Mouse (Mus musculus) small intestine, adult 2 months (tissue): ENCODE results near the gene Gm17617.

Experiments used
- CTCF ChIP-seq: fragments of 200-500 bp; IDR thresholded peaks from 2 replicates; pipeline ENCODE4 v1.5.1; 2012; ENCODE audit warnings: low read depth, mild to moderate bottlenecking, control low read depth, inconsistent platforms, low read length, moderate library complexity, mixed read lengths; ENCODE audit not compliant: insufficient replicate concordance, insufficient read length; ENCODE audit errors: extremely low read depth
- POLR2A ChIP-seq: fragments of 200-500 bp; IDR thresholded peaks from 2 replicates; pipeline ENCODE4 v1.6.1; 2012; ENCODE audit warnings: low read depth, mild to moderate bottlenecking, control low read depth, inconsistent platforms, low read length, moderate library complexity

DNA sequence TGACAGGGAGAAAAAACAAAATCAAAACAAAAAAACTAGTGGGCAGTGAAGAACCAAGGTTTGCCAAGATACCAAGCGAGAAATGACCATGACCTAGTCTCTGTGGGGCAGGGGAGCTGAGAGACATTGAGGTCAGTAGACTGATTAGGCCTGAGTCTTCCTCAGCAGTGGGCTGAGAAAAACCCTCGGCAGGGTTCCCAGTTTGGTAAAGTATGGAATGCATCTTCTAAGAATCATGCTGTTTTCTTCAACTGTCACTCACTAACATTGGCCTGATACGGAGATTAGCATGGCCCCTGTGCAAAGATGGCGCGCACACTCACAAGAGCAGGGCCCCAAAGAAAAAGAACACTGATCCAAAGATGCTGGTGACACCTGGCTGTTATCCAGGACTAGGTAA is 20.6 kb upstream of the Gm17617 start:
- TF ChIP-seq CTCF = no peak
- TF ChIP-seq POLR2A = no peak
